Mouse (Mus musculus): Measurements from ENCODE around the gene Caln1. TPM values are rescaled to one million over a fixed set of nuclear protein-coding genes. Genes with fewer than 3 reads are reported as not detected.

Gene Caln1
- polyA plus RNA-seq, 1 experiment: not detected

- H3K27me3 ChIP-seq (replicated peaks): peaks cover 29% of the 10 kb centered on the region
- TF ChIP-seq FLI1 (IDR thresholded peaks at IDR 0.05; ENCODE audit: low read length): no peak
Measured at GRCm38 (mm10) chr5:130447438-130447837, 78.2 kb downstream of the Caln1 start.

DNA sequence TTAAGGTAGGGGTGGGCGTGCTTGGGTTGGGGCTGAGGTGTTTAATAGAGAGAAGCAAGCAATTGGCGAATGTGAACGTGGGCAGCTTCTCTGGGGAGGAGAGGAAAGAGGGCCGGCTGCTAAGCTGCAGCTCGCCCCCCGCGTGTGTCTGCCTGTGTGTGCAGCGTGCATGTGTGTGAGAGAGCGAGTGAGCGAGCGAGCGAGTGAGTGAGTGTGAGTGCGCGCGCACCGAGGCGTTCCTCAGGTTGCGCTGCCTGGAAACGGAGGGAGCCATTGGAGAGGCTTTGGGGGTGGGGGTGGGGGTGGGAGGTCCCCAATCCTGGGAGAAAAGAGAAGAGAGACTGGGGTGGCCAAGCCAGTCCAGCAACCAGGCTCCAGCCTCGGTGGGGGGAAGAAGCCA, 79.2 kb downstream of the Caln1 start:
- no peaks in the 10 kb centered on the region for H3K4me1 ChIP-seq
- H3K9me3 ChIP-seq: no peaks in the 10 kb centered on the region
- peaks cover 29% of the 10 kb centered on the region for H3K27me3 ChIP-seq (replicated peaks)
- H3K4me3 ChIP-seq (replicated peaks): no peak overlapping the region
- H3K36me3 ChIP-seq (replicated peaks; ENCODE audit: low read length): no peaks in the 10 kb centered on the region
- TF ChIP-seq FLI1 (IDR thresholded peaks at IDR 0.05; ENCODE audit: low read length) (no peak), GATA1 (IDR thresholded peaks at IDR 0.05; ENCODE audit: borderline replicate concordance, low read length) (no peak)

More at GRCm38 (mm10) chr5:130447438-130447837, 78.2 kb downstream of the Caln1 start:
- Histone ChIP-seq H3K4me1 (no peaks in the 10 kb centered on the region), H3K9me3 (no peaks in the 10 kb centered on the region), H3K4me3 (replicated peaks) (no peak overlapping the region), H3K36me3 (replicated peaks; ENCODE audit: low read length) (no peaks in the 10 kb centered on the region)

GRCm38 (mm10) chr5:130448931-130449856, 79.9 kb downstream of the Caln1 start:
- peaks cover 29% of the 10 kb centered on the region for H3K27me3 ChIP-seq (replicated peaks)
- no peaks in the 10 kb centered on the region for H3K36me3 ChIP-seq (replicated peaks; ENCODE audit: low read length)
- H3K4me1 ChIP-seq: no peaks in the 10 kb centered on the region
- TF ChIP-seq GATA1 (IDR thresholded peaks at IDR 0.05; ENCODE audit: borderline replicate concordance, low read length) (no peak), FLI1 (IDR thresholded peaks at IDR 0.05; ENCODE audit: low read length) (no peak)
- no peak overlapping the region for H3K4me3 ChIP-seq (replicated peaks)
- H3K9me3 ChIP-seq: no peaks in the 10 kb centered on the region; the same call in 1 of the 2 replicates

DNA sequence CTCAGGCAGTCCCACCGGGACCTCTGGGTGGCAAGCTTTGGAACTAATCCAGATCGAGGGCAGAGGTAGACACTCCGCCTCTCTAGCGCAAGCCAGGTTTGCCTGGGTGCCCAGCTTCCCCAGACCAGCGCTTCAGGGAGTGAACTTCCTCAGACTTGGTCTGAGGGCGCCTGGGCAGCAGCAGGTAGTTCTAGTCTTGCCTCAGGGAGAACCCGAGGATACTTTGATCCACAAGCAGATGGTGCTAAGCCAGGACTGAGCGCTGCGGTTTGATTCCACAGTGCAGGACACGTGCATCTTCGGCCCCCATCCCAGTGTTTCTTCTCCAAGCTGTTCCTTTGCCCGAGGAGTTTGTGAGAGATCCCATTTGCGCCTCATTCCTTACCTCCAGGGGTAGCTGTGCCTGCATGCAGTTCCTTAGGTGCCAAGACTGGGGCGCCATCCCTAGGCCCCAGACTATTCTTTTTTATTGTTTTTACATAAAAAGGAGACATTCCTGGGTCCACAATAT, 80.8 kb downstream of the Caln1 start:
- TF ChIP-seq GATA1 (IDR thresholded peaks at IDR 0.05; ENCODE audit: borderline replicate concordance, low read length) (no peak), FLI1 (IDR thresholded peaks at IDR 0.05; ENCODE audit: low read length) (no peak)
- no peaks in the 10 kb centered on the region for H3K36me3 ChIP-seq (replicated peaks; ENCODE audit: low read length)
- H3K9me3 ChIP-seq: no peaks in the 10 kb centered on the region; the same call in 1 of the 2 replicates
- H3K4me1 ChIP-seq: no peaks in the 10 kb centered on the region
- peaks cover 29% of the 10 kb centered on the region for H3K27me3 ChIP-seq (replicated peaks)
- H3K4me3 ChIP-seq (replicated peaks): no peak overlapping the region

GRCm38 (mm10) chr5:130458076-130458475, 88.8 kb downstream of the Caln1 start:
- Histone ChIP-seq H3K27me3 (replicated peaks) (no peaks in the 10 kb centered on the region), H3K4me3 (replicated peaks) (no peak overlapping the region), H3K36me3 (replicated peaks; ENCODE audit: low read length) (no peaks in the 10 kb centered on the region), H3K9me3 (no peaks in the 10 kb centered on the region; the same call in 1 of the 2 replicates), H3K4me1 (no peaks in the 10 kb centered on the region)
- no peak for TF ChIP-seq FLI1 (IDR thresholded peaks at IDR 0.05; ENCODE audit: low read length)
- no peak for TF ChIP-seq GATA1 (IDR thresholded peaks at IDR 0.05; ENCODE audit: borderline replicate concordance, low read length)

DNA sequence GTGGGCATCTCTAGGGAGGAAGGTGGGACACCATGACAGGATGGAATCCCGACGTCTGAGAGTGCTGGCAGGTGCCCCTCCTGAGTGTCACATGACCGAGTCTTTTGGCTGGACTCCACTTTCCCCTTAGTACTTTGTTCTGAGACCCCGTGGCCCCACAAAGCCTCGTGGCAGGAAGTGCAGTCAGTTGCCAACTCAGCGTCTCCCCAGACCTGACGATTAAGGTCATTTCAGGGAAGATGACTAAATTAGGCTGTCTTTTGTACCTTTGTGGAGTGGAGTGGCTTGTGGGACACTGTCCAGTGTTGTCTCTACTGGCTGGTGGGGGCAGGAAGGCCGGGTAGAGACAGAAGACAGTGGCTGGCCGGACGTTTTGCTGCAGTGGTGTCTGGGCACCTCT, 103.0 kb downstream of the Caln1 start:
- Histone ChIP-seq H3K36me3 (replicated peaks; ENCODE audit: low read length) (no peaks in the 10 kb centered on the region), H3K9me3 (peaks cover 48% of the 10 kb centered on the region), H3K4me3 (replicated peaks) (no peak overlapping the region), H3K27me3 (replicated peaks) (no peaks in the 10 kb centered on the region), H3K4me1 (no peaks in the 10 kb centered on the region)
- TF ChIP-seq FLI1 (IDR thresholded peaks at IDR 0.05; ENCODE audit: low read length) (no peak), GATA1 (IDR thresholded peaks at IDR 0.05; ENCODE audit: borderline replicate concordance, low read length) (no peak)

DNA sequence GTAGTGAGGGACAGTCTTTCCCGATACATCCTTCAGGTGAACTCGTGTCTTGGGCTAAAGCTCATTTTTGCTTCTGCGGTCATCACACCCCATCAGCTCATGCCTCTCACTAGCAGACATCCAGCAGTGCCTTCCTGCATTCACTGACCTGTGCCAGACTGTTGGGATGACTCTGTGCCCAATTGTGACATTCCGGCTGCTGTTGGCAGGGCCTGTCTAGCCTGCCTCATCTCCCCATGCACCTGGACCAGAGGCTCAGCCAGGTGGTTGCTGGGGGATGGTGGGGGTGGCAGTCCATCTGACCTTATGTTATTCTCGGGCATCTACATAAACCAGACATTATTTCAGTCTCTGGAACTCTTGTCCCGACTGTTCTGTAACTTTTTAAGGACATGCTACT, 105.6 kb downstream of the Caln1 start:
- Histone ChIP-seq H3K4me1 (no peaks in the 10 kb centered on the region), H3K27me3 (replicated peaks) (no peaks in the 10 kb centered on the region), H3K36me3 (replicated peaks; ENCODE audit: low read length) (no peaks in the 10 kb centered on the region), H3K9me3 (peaks cover 38% of the 10 kb centered on the region), H3K4me3 (replicated peaks) (no peak overlapping the region)
- TF ChIP-seq GATA1 (IDR thresholded peaks at IDR 0.05; ENCODE audit: borderline replicate concordance, low read length) (no peak), FLI1 (IDR thresholded peaks at IDR 0.05; ENCODE audit: low read length) (no peak)

- H3K36me3 ChIP-seq (replicated peaks; ENCODE audit: low read length): no peaks in the 10 kb centered on the region
- no peaks in the 10 kb centered on the region for H3K27me3 ChIP-seq (replicated peaks)
- no peaks in the 10 kb centered on the region for H3K4me1 ChIP-seq
- no peak overlapping the region for H3K4me3 ChIP-seq (replicated peaks)
- peaks cover 35% of the 10 kb centered on the region for H3K9me3 ChIP-seq
- TF ChIP-seq GATA1 (IDR thresholded peaks at IDR 0.05; ENCODE audit: borderline replicate concordance, low read length) (no peak), FLI1 (IDR thresholded peaks at IDR 0.05; ENCODE audit: low read length) (no peak)
Measured at GRCm38 (mm10) chr5:130476741-130477140, 107.5 kb downstream of the Caln1 start.

DNA sequence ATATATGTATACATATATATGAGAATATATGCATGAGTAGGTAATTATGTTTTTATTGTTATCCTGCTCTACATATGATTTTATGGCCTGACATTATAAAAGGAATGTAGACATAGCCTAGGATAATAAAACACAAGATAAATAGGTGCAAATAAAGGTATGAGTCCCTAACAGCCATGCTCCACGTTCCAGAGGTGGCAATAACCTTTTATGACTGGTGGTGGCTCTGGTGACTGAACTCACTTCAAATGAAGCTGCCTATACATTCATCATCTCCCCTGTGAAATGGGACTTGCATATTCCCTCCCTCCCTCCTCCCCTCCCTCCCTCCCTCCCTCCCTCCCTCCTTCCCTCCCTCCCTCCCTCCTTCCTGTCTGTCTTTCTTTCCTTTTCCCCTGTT, 111.0 kb downstream of the Caln1 start:
- Histone ChIP-seq H3K9me3 (peaks cover 14% of the 10 kb centered on the region; the same call in 1 of the 2 replicates), H3K36me3 (replicated peaks; ENCODE audit: low read length) (no peaks in the 10 kb centered on the region), H3K4me1 (no peaks in the 10 kb centered on the region), H3K4me3 (replicated peaks) (no peak overlapping the region), H3K27me3 (replicated peaks) (no peaks in the 10 kb centered on the region)
- TF ChIP-seq FLI1 (IDR thresholded peaks at IDR 0.05; ENCODE audit: low read length) (no peak), GATA1 (IDR thresholded peaks at IDR 0.05; ENCODE audit: borderline replicate concordance, low read length) (no peak)

DNA sequence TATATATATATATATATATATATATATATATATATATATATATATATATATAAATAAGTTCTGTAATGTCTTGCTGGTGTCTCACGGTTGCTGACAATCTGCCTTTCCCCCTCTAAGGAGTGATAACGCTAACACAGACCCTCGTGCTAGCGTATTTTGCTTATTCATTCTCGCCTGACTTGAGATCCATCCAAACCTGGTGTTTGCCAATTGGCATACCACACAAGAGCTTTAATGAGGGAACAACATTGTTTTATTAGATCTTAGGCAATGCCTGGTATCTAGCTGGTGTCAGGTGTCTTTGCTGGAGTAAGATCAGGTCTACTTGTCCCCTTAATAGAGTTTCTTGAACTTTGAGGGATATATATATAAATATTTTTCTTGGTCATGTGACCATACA, 122.2 kb downstream of the Caln1 start:
- no peak overlapping the region for H3K4me3 ChIP-seq (replicated peaks)
- no peaks in the 10 kb centered on the region for H3K4me1 ChIP-seq
- no peaks in the 10 kb centered on the region for H3K27me3 ChIP-seq (replicated peaks)
- H3K9me3 ChIP-seq: peaks cover 7% of the 10 kb centered on the region; the same call in 1 of the 2 replicates
- H3K36me3 ChIP-seq (replicated peaks; ENCODE audit: low read length): no peaks in the 10 kb centered on the region
- TF ChIP-seq GATA1 (IDR thresholded peaks at IDR 0.05; ENCODE audit: borderline replicate concordance, low read length): no peak
- TF ChIP-seq FLI1 (IDR thresholded peaks at IDR 0.05; ENCODE audit: low read length): no peak

Data from megakaryocyte, embryonic 14.5 days (primary cell).